Mouse (Mus musculus): Measurements from ENCODE around the gene Olfr1260.

- TF ChIP-seq POLR2A (IDR thresholded peaks at IDR 0.05; ENCODE audit: control insufficient read depth, low read depth, low read length) = no peak
- no peak for TF ChIP-seq CTCF (IDR thresholded peaks at IDR 0.05; ENCODE audit: control insufficient read depth, insufficient read depth, insufficient replicate concordance, low read depth, low read length)
These were observed 16.8 kb downstream of the Olfr1260 start, which contains the start of gene Olfr1261 for GRCm38 (mm10) chr2:89990921-89991320.
